Mouse (Mus musculus) stomach, embryonic 16.5 days (tissue): ENCODE data around the gene Dmap1. TPM values are rescaled to one million over a fixed set of nuclear protein-coding genes. Genes with fewer than 3 reads are reported as not detected.

Experiments
- ATAC-seq: fragments of 200-750 bp; cut with Nextera tagmentation; 2 replicates; pipeline ENCODE4 v1.8.0; 2017; ENCODE audit warnings: moderate number of reproducible peaks, moderate TSS enrichment; ENCODE audit not compliant: insufficient read depth, low FRiP score
- H3K27ac ChIP-seq: fragments of 300-500 bp; sonication (generic); 2 replicates; pipeline ENCODE4 v1.5.1; 2014; ENCODE audit warnings: low read length
- H3K27me3 ChIP-seq: fragments of 300-500 bp; sonication (generic); 2 replicates; pipeline ENCODE4 v1.6.1; 2014; ENCODE audit warnings: low read length, control low read depth, mixed read lengths; ENCODE audit not compliant: control insufficient read depth, insufficient read depth
- H3K36me3 ChIP-seq: fragments of 300-500 bp; sonication (generic); 2 replicates; pipeline ENCODE4 v1.6.1; 2014; ENCODE audit warnings: low read length; ENCODE audit not compliant: control insufficient read depth, insufficient read depth
- H3K4me1 ChIP-seq: fragments of 300-500 bp; sonication (generic); 2 replicates; pipeline ENCODE4 v1.6.1; 2014; ENCODE audit warnings: low read length, control low read depth, mixed read lengths; ENCODE audit not compliant: control insufficient read depth, insufficient read depth
- H3K4me2 ChIP-seq: fragments of 300-500 bp; sonication (generic); 2 replicates; pipeline ENCODE4 v1.6.1; 2014; ENCODE audit warnings: low read depth, low read length, mixed read lengths
- H3K4me3 ChIP-seq: fragments of 300-500 bp; sonication (generic); replicated peaks from 2 replicates; pipeline ENCODE4 v1.5.1; 2014; ENCODE audit warnings: mild to moderate bottlenecking, low read length
- H3K9ac ChIP-seq: fragments of 300-500 bp; sonication (generic); 2 replicates; pipeline ENCODE4 v1.6.1; 2014; ENCODE audit warnings: low read length
- H3K9me3 ChIP-seq: fragments of 300-500 bp; sonication (generic); replicated peaks from 2 replicates; pipeline ENCODE4 v1.6.1; 2016; ENCODE audit warnings: low read length, control low read depth; ENCODE audit not compliant: control insufficient read depth
- WGBS: fragments of 180-500 bp; shearing (Covaris S2); extraction: QIAGEN DNeasy Blood & Tissue Kit; methylation state at CpG from one replicate; pipeline ENCODE4 v1.1.7; 2014; 5-methylcytosine and 5-hydroxymethylcytosine counted together
- polyA plus RNA-seq: library from polyadenylated mRNA; unstranded; fragments of >200 nt; fragmentation: Nextera tagmentation; extraction: Ambion mirVana; gene quantifications from 2 replicates; pipeline ENCODE4 v1.2.1, GENCODE M21; 2015

Gene Dmap1
- polyA plus RNA-seq, 1 experiment from 2014 or later, result 42.8 TPM

DNA sequence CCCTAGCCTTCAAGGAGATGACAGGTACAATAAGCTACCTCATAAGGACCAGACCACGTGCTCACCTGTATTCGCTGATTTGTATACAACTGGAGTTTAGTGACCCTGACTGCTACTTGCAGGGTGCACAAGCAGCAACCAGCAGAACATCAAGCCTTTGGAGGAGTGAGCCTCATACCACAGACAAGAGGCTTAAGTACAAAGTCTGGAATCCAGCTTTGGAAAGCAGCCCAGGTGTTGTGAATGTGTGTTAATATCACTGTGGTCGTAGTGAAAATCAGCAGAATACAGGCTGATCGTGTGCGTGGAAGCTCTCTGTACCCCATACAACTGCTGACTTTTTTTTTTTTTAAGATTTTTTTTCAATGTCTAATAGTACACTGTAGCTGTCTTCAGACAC is 22.1 kb downstream of the Dmap1 start:
- WGBS, result 73% methylated on average over 5 of the region's 5 CpGs
- no peaks in the 10 kb centered on the region for H3K36me3 ChIP-seq

DNA sequence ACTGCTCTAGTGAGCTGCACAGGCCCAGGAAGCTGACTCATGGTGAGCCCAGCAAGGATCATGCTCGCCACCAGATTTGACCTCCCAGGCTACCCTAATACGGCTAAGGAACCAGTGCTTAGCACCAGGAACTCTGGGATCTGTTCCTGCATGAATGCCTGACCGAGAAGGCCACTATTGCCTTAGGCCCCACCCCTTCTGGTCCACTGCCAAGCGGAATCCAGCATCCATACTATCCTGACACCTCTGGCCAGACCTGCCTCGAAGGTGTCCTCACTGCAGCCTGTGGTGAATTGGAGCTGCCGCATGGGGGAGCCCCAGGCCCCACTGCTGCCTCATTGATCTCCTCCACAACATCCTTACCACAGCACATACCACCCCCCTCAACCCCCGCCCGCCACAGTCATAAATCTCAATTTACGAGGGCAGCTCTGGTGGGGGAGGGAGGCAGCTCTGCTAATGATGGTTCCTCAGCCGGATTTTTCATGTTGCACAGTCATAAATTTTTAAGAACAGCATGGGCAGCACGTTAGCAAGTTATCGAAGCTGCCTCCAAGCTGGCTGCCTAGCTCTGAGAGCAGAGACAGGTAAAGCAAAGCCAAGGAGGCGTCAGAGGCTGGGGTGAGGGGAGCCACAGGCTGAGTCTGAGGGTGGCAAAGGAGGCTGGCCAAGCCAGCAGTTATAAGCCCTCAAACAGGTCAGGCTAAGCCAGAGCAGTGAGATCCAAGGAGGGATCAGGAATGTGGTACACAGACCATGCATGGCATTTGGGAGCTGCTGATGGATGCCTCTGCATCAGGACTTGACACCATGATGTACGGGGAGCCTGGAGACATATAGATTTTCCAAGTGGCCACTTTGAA is 23.3 kb downstream of the Dmap1 start:
- H3K27me3 ChIP-seq, result no peaks in the 10 kb centered on the region
- no peaks in the 10 kb centered on the region for H3K9me3 ChIP-seq
- H3K36me3 ChIP-seq, result no peaks in the 10 kb centered on the region
- WGBS, result 43% methylated on average over 14 of the region's 14 CpGs
- no peak overlapping the region for H3K4me3 ChIP-seq
- no peak overlapping the region for H3K9ac ChIP-seq
- no peak overlapping the region for H3K4me2 ChIP-seq
- H3K27ac ChIP-seq, result no peak overlapping the region
- ATAC-seq, result peak; percentile 65
- peaks cover 8% of the 10 kb centered on the region; the same call in 1 of the 2 replicates for H3K4me1 ChIP-seq

More for the DNA sequence above, 22.1 kb downstream of the Dmap1 start:
- Histone ChIP-seq H3K4me2 (no peak overlapping the region), H3K4me3 (no peak overlapping the region), H3K27me3 (no peaks in the 10 kb centered on the region), H3K4me1 (peaks cover 8% of the 10 kb centered on the region; the same call in 1 of the 2 replicates), H3K9ac (no peak overlapping the region), H3K27ac (no peak overlapping the region), H3K9me3 (no peaks in the 10 kb centered on the region)
- ATAC-seq, result no peak

DNA sequence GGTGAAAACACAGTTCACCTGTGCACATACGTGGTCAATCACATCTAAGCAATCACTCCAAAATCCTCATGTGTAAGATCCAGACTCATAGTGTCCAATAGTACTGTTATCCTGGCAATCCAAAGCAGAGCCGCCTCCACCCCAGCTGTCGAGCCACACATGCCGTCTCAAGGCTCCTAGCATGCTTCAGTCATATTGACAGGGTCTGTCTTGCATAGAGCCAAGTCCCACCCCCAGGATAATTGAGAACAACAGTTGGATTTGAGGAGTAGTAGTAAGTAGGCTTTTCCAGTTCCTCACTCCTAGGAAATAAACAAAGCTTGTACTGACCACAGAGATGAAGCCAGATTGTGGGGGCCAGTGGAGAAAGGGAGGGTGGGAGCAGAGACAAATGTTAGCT is 24.4 kb downstream of the Dmap1 start:
- H3K9me3 ChIP-seq, result no peaks in the 10 kb centered on the region
- H3K4me3 ChIP-seq, result no peak overlapping the region
- no peaks in the 10 kb centered on the region for H3K27me3 ChIP-seq
- WGBS, result 60% methylated on average over 4 of the region's 4 CpGs
- no peaks in the 10 kb centered on the region for H3K36me3 ChIP-seq
- no peak overlapping the region for H3K9ac ChIP-seq
- no peak overlapping the region for H3K27ac ChIP-seq
- no peak overlapping the region for H3K4me2 ChIP-seq
- H3K4me1 ChIP-seq, result peaks cover 8% of the 10 kb centered on the region; the same call in 1 of the 2 replicates
- ATAC-seq, result no peak

DNA sequence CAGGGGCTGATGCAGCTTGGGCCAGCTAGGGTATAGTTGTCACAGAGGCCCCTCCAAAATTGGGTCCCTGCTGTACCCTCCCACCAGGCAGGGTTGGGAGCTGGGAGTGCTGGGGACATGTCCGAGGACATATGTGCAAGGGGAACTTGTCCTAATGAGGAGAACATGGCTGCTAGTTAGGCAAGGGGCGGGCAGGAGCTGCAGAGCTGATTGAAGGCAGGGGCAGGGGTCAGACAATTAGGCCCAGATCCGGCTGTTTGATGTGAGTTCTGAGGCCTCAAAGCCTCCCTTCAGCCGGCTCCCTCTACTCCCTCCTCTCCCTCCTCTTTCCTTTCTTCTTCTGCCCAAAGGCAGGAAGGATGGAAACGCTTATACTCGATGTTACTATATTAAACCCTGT is 25.1 kb downstream of the Dmap1 start:
- 50% methylated on average over 6 of the region's 6 CpGs for WGBS
- no peak overlapping the region for H3K4me3 ChIP-seq

DNA sequence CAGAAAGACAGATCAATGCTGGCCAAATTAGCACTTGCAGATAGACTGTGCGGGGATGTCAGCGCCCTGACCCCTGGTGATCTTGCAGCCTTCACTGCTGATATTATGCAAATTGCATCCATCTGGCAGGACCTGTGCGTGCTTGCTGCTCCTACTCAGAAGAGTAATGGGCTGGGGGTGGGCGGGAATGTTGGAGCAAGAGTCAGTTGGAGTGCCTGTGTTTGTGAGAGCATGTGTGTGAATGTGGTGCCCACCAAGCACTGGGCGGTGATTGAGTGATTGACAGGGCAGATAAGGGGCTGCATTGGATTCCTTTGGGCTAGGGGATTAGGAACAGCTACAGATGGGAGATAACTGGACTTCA is 26.6 kb downstream of the Dmap1 start:
- 59% methylated on average over 5 of the region's 5 CpGs for WGBS
- Histone ChIP-seq H3K4me2 (no peak overlapping the region), H3K4me1 (peaks cover 8% of the 10 kb centered on the region; the same call in 1 of the 2 replicates), H3K9me3 (no peaks in the 10 kb centered on the region), H3K36me3 (no peaks in the 10 kb centered on the region), H3K27ac (no peak overlapping the region), H3K9ac (no peak overlapping the region), H3K27me3 (no peaks in the 10 kb centered on the region), H3K4me3 (no peak overlapping the region)
- ATAC-seq, result no peak

More for the DNA sequence above, 25.1 kb downstream of the Dmap1 start:
- Histone ChIP-seq H3K27ac (no peak overlapping the region), H3K36me3 (no peaks in the 10 kb centered on the region), H3K27me3 (no peaks in the 10 kb centered on the region), H3K4me2 (no peak overlapping the region), H3K4me1 (peaks cover 8% of the 10 kb centered on the region; the same call in 1 of the 2 replicates), H3K9me3 (no peaks in the 10 kb centered on the region), H3K9ac (no peak overlapping the region)
- no peak for ATAC-seq

DNA sequence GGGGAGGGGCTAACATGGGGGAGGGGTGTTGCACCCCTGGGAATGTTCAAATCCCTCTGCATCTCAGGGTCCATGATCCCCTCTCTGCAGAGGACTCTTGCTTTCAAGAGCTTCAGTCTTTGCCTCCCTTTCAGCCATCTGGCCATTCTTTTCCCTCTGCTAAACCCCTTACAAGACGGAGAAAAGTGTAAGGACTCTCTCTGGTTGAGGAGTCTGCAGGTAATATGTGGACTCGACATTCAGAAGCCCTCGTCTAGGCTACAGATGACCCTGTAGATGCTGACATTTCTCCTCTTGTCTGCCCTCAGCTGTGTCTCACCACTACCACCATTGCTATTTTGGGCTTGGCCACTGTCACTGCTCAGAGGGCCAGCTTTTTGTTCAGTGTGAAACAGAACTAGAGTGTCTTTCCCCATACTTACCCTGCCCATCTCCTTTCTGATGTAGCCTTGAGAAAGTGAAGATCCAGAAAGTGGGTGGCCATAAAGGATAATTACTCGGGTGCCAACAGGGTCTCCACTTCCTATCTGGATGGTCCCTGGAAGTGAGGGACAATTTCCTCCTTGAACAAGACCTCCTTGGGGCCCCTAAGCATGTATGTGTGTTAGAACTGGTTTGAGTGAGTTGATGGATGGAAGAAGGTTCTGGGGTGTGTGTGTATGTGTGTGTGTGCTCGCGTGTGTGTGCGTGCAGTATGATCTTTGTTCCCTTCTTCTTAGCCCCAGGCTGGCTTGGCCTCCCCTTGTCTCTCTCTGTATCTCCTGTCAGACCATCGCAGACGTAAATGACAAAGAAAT is 27.2 kb downstream of the Dmap1 start:
- no peak for ATAC-seq
- Histone ChIP-seq H3K4me2 (no peak overlapping the region), H3K9me3 (no peaks in the 10 kb centered on the region), H3K27me3 (no peaks in the 10 kb centered on the region), H3K4me3 (no peak overlapping the region), H3K9ac (no peak overlapping the region), H3K4me1 (peaks cover 8% of the 10 kb centered on the region; the same call in 1 of the 2 replicates), H3K36me3 (peaks cover 3% of the 10 kb centered on the region; the same call in 1 of the 2 replicates), H3K27ac (no peak overlapping the region)
- 65% methylated on average over 9 of the region's 9 CpGs for WGBS

DNA sequence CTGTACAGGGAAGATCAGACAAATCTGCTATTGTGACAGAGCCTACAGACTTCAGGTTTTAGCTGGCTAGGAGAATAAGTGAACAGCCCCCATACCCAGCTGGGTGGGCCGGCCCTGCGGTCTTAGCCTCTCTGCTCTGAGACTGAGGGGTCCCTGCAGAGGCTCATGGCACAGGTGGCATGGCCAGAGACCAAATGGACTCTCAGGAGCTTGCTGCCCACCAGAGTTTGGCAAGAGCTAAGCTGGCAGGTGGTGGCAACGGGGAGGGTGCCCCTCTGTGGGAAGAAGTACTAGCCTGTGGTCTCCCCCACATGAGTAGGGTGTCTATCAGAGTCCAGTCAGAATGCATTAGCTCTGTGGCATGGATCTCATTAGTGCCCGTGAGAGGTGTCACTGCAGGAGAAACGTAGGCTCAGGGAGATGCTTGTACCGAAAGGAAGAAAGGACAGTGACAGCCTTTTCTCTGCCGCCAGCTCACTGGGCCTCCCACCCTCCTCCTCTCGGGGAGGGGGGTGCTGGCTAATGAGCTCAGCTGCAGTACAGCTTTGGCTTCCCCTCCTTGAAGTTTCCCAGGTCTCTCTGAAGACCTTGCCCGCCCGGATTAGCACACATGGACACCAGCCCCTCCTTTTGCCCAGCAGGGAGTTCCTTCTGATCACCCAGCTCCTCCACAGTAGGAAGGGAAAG is 27.9 kb downstream of the Dmap1 start:
- no peak for ATAC-seq
- peaks cover 8% of the 10 kb centered on the region; the same call in 1 of the 2 replicates for H3K4me1 ChIP-seq
- H3K9ac ChIP-seq, result no peak overlapping the region
- H3K4me3 ChIP-seq, result no peak overlapping the region
- no peak overlapping the region for H3K27ac ChIP-seq
- H3K9me3 ChIP-seq, result no peaks in the 10 kb centered on the region
- H3K36me3 ChIP-seq, result peaks cover 4% of the 10 kb centered on the region; the same call in 1 of the 2 replicates
- H3K4me2 ChIP-seq, result no peak overlapping the region
- 39% methylated on average over 10 of the region's 10 CpGs for WGBS
- H3K27me3 ChIP-seq, result no peaks in the 10 kb centered on the region

DNA sequence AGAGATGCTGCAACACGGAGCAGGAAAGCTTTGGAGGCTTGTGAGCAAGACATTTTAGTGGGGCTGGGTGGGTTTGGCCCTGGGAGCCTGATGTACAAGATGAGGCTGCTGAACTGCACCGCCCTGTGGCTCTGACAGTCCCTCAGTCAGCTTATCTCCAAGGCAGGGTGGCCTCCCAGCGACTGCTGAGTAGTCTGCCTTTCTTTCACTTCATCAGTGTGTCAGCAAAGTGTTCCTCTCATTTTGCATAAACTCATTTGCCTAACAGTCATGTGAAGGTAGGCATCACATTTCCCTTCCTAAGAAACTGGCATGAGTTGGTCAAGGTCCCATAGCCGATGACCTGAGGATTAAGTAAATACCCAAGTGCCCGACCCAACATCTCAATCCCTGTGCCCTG is 29.3 kb downstream of the Dmap1 start:
- H3K27ac ChIP-seq, result no peak overlapping the region
- 62% methylated on average over 5 of the region's 5 CpGs for WGBS
- peaks cover 4% of the 10 kb centered on the region; the same call in 1 of the 2 replicates for H3K36me3 ChIP-seq
- H3K27me3 ChIP-seq, result no peaks in the 10 kb centered on the region
- H3K4me3 ChIP-seq, result no peak overlapping the region
- H3K9ac ChIP-seq, result no peak overlapping the region
- no peaks in the 10 kb centered on the region for H3K9me3 ChIP-seq
- H3K4me1 ChIP-seq, result 0 out of 2 replicates have a peak, but pooled peaks cover 3% of the 10 kb centered on the region
- ATAC-seq, result no peak
- no peak overlapping the region for H3K4me2 ChIP-seq
